Mouse (Mus musculus): ENCODE data around the gene Tnni2. TPM values are rescaled to one million over a fixed set of nuclear protein-coding genes. Genes with fewer than 3 reads are reported as not detected.

Tnni2 gene
- polyA plus RNA-seq, 1 experiment from 2014 or later: 46.1 TPM

Other genes with a start within 250 kb of the Tnni2 start
- not detected in 2 replicates for gene Krtap5-3, start 240.4 kb upstream of the Tnni2 start, polyA plus RNA-seq (2014; fragmentation: Nextera tagmentation; extraction: Ambion mirVana)
- gene Gm7579, start 229.9 kb upstream of the Tnni2 start, polyA plus RNA-seq (2014; fragmentation: Nextera tagmentation; extraction: Ambion mirVana): not detected in 2 replicates
- gene Krtap5-5, start 211.8 kb upstream of the Tnni2 start, polyA plus RNA-seq (2014; fragmentation: Nextera tagmentation; extraction: Ambion mirVana): not detected in 2 replicates
- gene Gm40460, start 200.7 kb upstream of the Tnni2 start, polyA plus RNA-seq (2014; fragmentation: Nextera tagmentation; extraction: Ambion mirVana): not detected in 2 replicates
- gene Gm2431, start 183.5 kb upstream of the Tnni2 start, polyA plus RNA-seq (2014; fragmentation: Nextera tagmentation; extraction: Ambion mirVana): not detected in 2 replicates
- not detected in 2 replicates for gene Gm4559, start 167.4 kb upstream of the Tnni2 start, polyA plus RNA-seq (2014; fragmentation: Nextera tagmentation; extraction: Ambion mirVana)
- gene Krtap5-1, start 144.7 kb upstream of the Tnni2 start, polyA plus RNA-seq (2014; fragmentation: Nextera tagmentation; extraction: Ambion mirVana): not detected in 2 replicates
- gene Krtap5-4, start 138.3 kb upstream of the Tnni2 start, polyA plus RNA-seq (2014; fragmentation: Nextera tagmentation; extraction: Ambion mirVana): 0.26 TPM in 1 of 2 replicates, not detected in the other
- gene Ifitm10, start 68.1 kb upstream of the Tnni2 start, polyA plus RNA-seq (2014; fragmentation: Nextera tagmentation; extraction: Ambion mirVana): 7.6 and 8.3 TPM in 2 replicates
- gene Gm49369, start 59.1 kb upstream of the Tnni2 start, polyA plus RNA-seq (2014; fragmentation: Nextera tagmentation; extraction: Ambion mirVana): 1.9 TPM in 1 of 2 replicates, not detected in the other
- 378 and 446 TPM in 2 replicates for gene Ctsd, start 53.8 kb upstream of the Tnni2 start, polyA plus RNA-seq (2014; fragmentation: Nextera tagmentation; extraction: Ambion mirVana)
- gene Syt8, start 7.0 kb upstream of the Tnni2 start, polyA plus RNA-seq (2014; fragmentation: Nextera tagmentation; extraction: Ambion mirVana): 0.26 and 0.31 TPM in 2 replicates
- gene Lsp1, start 19.0 kb downstream of the Tnni2 start, polyA plus RNA-seq (2014; fragmentation: Nextera tagmentation; extraction: Ambion mirVana): 31.4 and 32.1 TPM in 2 replicates
- gene Tnnt3, start 57.0 kb downstream of the Tnni2 start, polyA plus RNA-seq (2014; fragmentation: Nextera tagmentation; extraction: Ambion mirVana): 16.0 and 16.3 TPM in 2 replicates
- gene Mrpl23, start 90.9 kb downstream of the Tnni2 start, polyA plus RNA-seq (2014; fragmentation: Nextera tagmentation; extraction: Ambion mirVana): 15.4 and 19.3 TPM in 2 replicates
- gene Igf2, start 225.0 kb downstream of the Tnni2 start, polyA plus RNA-seq (2014; fragmentation: Nextera tagmentation; extraction: Ambion mirVana): 1,098 and 1,138 TPM in 2 replicates
- gene Gm49394, start 228.1 kb downstream of the Tnni2 start, polyA plus RNA-seq (2014; fragmentation: Nextera tagmentation; extraction: Ambion mirVana): 0.16 and 0.37 TPM in 2 replicates